Mouse (Mus musculus): ENCODE measurements at regions not wholly inside any gene's neighbourhood (a gene's known extent, or its start where the extent isn't known, plus 50 kb on each side); places are given as distances from the start of the nearest gene placed in this dataset.
A peak's percentile ranks its signal among the peaks of the same experiment; 100 is the strongest.
"Not testable (repeated sequence)": the region's sequence is repeated elsewhere in the genome, so short reads cannot be mapped to it uniquely, and the experiment has no call there.

DNA sequence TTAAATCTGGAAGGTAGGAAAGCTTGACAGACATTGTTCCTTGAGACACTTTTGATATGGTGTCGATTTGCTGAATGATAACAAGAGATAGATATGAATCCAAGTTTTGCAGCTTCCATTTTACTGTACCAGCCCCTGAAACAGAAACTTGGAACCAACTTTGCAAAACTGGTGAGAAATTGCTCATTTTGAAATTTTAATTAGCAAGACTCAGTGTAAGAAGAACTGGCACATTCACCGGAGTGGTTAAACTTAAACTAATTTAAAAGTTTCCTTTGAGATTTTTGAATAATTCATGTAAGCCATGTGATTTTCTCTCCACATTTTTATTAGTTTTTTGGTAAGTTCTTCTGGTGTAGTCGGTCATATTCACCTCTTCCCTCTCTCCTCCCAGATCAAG, 85.3 kb downstream of the Slitrk1 start:
- no peak for DNase-seq (ENCODE audit: low read depth, low spot score)

DNA sequence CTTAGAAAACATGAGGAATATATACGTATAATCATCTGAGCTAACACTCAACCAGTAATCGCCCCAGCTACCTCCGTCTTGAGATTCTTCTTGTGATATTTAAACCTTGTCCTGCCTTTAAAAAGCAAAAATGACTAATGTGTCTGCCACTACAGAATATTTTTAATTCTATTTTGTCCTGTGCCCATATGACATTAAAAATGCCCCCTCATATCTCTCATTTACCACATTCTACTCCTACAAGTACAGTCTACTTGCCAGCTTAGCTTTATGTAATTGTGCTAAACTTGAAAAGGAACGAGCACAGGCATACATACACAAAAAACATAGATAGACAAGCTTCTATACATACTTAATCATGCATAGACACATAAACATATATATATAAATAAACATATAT, 92.4 kb downstream of the Slitrk1 start:
- DNase-seq (ENCODE audit: low read depth, low spot score) = no peak

DNA sequence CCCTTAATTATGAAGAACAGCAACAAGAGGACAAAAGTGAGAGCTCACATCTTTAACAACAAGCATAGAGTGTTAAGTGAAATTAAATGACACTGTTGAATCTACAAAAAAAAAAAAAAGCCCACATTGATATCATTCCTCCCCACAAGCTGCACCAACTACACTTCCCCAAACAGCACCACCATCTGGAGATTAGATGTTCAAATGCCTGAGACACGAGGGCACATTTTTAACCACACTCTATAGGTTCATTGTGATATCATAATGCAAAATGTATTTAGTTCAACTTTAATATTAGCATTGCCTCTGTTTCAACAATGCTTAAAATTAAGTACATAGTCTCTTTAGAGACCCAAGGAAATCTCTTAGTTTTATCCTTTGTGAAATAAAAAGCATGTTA, 94.6 kb downstream of the Slitrk1 start:
- no peak for DNase-seq (ENCODE audit: low read depth, low spot score)

DNA sequence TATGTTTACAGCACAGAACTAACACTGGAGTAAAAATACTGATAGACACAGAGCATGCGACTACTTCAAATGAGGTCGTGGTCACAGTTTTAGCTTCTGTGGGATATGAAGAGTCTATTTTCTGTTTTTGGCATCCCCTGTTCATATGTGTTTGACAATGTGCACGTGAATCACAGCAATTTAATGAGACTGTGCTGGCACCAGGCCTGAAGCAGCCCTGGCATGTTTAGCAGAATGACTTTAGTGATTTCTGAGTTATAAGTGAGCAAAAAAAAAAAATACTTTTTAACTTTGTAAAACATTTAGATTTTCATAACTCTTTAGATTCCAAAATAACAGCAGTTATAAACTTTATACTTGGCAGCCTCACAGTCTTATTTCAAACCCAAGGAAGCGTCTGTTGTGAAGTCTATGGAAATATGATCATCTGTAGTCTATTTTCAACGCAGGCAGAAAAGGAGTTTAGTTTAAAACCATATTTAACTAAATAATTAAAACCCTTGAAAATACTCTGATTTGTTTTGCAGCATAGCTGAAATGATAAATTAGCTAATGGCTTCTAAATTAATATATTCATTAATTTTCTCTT, 108.5 kb downstream of the Slitrk1 start:
- no peak for DNase-seq (ENCODE audit: low read depth, low spot score)

DNA sequence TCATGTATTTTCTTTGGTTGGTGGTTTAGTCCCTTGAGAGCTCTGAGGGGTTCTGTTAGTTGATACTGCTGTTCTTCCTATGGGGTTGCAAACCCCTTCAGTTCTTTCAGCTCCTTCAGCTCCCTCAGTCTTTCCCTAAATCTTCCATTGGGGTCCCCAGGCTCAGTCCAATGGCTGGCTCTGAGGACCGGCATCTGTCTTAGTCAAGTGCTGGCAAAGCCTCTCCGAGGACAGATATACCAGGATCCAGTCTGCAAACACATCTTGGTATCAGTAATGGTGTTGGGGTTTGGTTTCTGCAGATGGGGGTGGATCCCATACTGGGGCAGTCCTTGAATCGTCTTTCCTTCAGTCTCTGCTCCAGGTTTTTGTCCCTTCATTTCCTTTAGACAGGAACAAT, 115.1 kb downstream of the Slitrk1 start:
- DNase-seq (ENCODE audit: low read depth, low spot score) = no peak

DNA sequence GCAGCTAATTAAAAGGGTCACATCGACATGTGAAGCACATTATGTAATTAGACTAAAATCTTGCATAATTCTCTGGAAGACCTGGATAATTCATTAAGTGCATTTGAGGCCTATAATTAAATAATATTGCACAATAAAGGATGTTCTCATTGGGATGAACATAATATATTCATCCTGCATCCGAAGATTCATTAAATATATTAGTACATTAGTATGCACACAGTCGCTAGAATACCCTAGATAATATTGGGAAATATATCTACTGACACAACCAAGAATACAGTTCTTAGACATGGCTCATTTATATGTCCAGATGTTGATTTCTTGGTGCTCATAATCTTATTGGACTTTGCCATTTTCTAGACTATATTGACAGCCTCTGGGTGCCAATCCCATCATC, 121.5 kb downstream of the Slitrk1 start:
- DNase-seq (ENCODE audit: low read depth, low spot score) = no peak

DNA sequence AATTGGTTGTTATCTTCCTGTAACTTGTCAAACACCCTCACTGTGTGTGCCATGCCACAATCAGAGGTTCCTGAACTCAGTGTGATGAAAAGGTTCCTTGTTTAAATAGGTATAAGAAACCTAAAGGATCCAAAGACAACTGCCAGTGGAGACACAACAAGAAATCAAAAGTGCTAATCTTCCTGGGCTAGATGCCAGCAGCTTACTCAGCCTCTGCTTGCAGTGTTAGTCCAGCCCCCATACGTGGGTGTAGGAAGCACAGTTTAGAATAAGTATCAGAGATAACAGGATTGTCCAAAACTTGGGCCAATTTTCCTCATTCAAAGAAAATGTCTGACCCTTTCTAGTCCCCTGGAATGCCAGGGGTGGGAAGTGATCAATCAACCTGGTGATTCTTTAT, 122.7 kb downstream of the Slitrk1 start:
- no peak for DNase-seq (ENCODE audit: low read depth, low spot score)

DNA sequence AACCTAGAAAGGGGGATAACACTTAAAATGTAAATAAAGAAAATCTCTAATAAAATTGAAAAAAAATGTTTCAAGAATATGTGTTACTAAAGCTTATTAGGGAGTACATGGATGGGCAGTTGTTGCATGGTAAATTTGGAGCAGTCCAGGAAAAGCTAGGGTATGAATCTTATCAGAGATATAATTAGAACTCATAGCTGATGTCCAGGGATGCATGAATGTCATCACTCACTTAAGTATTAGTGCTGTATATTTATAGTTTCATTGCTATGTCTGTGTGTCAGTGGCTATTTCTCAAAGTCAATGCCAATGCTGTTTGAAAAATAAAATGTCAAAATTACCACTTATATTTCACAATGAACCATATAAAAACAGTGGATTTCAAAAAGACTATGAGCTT, 165.2 kb downstream of the Slitrk1 start:
- DNase-seq (ENCODE audit: low read depth, low spot score) = no peak

DNA sequence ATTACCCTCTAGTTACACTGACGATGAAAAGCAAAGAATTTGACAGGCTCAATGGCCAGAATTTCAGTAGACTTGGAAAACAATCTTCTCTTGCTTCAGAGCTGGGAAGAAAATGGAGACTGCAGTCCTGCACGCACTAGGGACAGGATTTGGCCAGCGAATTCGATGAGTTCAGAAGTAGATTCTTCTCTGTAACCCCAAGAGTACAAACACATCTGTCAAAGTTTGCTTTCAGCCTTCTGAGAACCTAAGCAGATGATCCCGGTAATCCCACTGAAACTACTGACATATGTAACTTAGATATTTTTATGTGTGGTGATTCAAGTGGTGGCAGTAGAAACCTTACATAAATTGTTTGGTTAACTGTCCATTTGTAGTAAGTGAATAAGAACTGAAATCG, 202.1 kb downstream of the Slitrk1 start:
- peak; percentile 1 for DNase-seq (ENCODE audit: low read depth, low spot score)

DNA sequence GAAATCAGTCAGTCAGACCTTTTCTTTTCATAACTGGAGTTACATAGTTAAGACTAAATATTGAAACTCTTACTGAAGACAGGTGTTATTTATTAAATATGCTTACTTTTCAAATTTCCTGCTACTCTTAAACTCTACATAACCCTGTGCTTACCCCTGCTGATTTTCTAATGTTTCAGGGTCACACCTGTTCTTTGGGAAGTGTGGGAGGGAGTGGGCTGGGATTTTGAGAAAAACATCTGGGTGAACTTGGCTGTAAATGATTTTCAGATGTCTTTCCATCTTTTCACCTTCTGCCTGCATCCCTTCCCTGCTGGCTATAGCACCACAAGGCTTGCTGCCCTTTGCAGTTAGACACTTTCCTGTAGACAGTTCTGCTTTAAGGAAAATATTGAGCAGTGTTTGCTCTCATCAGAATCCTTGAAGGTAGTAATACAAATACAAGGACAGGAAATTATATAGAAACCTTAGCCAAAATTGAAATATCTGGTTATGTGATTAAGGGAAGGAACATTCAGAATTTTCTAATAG, 204.8 kb downstream of the Slitrk1 start:
- DNase-seq (ENCODE audit: low read depth, low spot score) = no peak

DNA sequence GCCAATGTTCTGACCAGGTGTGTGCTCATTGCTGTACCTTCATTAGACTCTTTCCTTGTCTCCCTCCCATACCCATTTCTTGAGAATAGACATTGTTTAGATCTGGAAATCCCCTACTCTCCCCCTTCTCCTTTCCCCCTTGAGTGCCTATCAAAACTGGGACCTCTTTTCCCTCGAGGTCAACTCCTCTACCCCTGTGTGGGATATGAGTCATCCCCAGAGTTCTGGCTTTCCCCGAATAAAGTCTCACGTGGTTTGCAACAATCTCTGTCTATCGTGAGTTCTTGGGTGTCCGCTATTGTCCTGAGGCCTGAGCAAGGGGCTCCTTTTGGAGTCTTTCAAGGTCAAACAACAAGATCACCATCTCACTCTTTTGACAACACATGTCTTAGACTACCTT, 209.3 kb downstream of the Slitrk1 start:
- DNase-seq (ENCODE audit: low read depth, low spot score) = not testable (repeated sequence)

DNA sequence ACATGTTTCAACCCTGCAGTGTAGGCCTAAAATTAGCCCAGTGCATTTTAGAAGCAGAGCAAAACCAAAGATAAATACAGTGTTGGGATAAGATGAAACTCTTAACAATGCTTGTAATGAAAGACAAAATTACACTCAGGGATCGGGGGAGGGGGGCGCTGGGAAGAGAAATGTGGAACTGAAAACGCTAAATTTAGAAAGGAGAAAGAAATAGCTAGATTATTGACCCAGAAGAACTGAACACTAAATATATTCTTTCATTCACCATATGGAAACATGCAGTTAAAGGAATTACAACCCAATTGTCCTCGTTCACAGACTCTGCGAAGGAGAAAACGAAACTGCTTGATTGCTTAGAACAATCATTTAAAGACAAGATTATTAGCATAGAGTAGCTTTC, 249.1 kb downstream of the Slitrk1 start:
- no peak for DNase-seq (ENCODE audit: low read depth, low spot score)

DNA sequence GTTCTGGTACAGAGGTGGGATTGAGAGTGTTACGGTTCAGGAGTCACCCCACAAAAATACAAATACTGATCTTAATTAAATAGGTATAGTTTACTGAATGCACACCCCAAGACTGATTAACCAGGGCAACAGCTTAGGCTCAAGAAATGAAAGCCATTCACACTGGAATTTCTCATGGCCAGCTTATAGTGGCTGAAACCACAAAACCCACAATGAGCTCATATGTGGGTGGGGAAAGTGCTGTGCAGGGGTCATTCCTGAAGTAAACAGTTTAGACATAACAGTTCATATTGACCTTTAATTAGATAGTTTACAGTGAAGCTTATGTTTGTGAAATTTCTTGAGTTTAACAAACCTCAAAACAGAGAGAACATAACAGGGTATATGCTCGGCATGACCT, 275.7 kb downstream of the Slitrk1 start:
- no peak for DNase-seq (ENCODE audit: low read depth, low spot score)

DNA sequence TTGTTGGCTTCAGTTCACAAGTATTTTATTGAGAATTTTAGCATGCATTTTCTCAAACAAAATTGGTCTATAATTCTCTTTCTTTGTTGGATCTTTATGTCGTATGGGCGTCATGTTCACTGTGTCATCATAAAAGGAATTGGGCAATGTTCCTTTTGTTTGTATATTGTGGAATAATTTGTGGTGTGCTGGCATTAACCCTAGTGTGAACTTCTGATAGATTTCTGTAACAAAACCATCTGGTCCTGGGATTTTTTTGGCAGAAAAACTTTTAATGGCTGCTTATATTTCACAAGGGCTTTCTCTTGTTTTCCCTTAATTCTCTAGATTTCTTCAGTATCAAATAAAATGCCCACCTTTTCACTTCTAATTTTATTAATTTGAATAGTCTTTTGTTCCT, 278.7 kb downstream of the Slitrk1 start:
- no peak for DNase-seq (ENCODE audit: low read depth, low spot score)

DNA sequence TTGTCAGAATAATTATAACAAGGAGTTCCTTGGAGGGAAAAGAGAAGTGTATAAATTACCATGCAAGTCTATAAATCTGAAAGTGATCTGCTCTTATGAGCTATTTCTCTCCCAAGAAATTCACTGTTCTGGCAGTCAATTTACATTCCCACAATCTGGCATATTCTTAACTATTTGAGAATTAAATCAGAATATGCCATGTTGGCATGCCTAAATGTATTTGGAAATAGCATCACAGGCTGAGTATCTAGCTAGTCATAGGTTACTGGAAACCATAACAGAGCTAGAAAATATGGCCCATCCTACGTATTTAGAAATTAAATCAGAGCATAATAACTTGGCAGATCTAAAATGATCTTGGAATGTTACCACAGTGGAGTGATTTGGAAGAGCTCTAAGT, 303.9 kb downstream of the Slitrk1 start:
- no peak for DNase-seq (ENCODE audit: low read depth, low spot score)

Data from skeletal muscle tissue, adult 2 months (tissue).